Mouse (Mus musculus) c-Kit-positive CD71-positive TER-119-positive erythroid progenitor cells, embryonic 14.5 days (primary cell): ENCODE results near the gene Agap1.

ENCODE experiments used
- DNase-seq: peaks from one replicate; pipeline ENCODE4 v3.0.0-alpha.2; 2013; ENCODE audit warnings: low spot score

Agap1 gene

GRCm38 (mm10) chr1:89576985-89577384 lies 122.4 kb downstream of the Agap1 start:
- DNase-seq: peak; percentile 6

GRCm38 (mm10) chr1:89580031-89580998 lies 125.7 kb downstream of the Agap1 start:
- DNase-seq: peak; percentile 9

GRCm38 (mm10) chr1:89580999-89581765 lies 126.6 kb downstream of the Agap1 start:
- no peak for DNase-seq

- DNase-seq: no peak
Observed at GRCm38 (mm10) chr1:89581766-89582125, 127.1 kb downstream of the Agap1 start.

- DNase-seq: no peak
Observed at GRCm38 (mm10) chr1:89583369-89583768, 128.8 kb downstream of the Agap1 start.

GRCm38 (mm10) chr1:89586991-89587683 lies 132.5 kb downstream of the Agap1 start:
- DNase-seq: no peak

- DNase-seq: no peak
Observed at GRCm38 (mm10) chr1:89588154-89588553, 133.5 kb downstream of the Agap1 start.

- no peak for DNase-seq
Observed at GRCm38 (mm10) chr1:89590994-89591393, 136.4 kb downstream of the Agap1 start.

- DNase-seq: no peak
Observed at GRCm38 (mm10) chr1:89593219-89593618, 138.6 kb downstream of the Agap1 start.

- DNase-seq: no peak
Observed at GRCm38 (mm10) chr1:89594999-89595398, 140.4 kb downstream of the Agap1 start.

- DNase-seq: no peak
Observed at GRCm38 (mm10) chr1:89595421-89595820, 140.8 kb downstream of the Agap1 start.

- no peak for DNase-seq
Observed at GRCm38 (mm10) chr1:89596223-89596622, 141.6 kb downstream of the Agap1 start.

- no peak for DNase-seq
Observed at GRCm38 (mm10) chr1:89598906-89599305, 144.3 kb downstream of the Agap1 start.

GRCm38 (mm10) chr1:89599983-89600741 lies 145.6 kb downstream of the Agap1 start:
- no peak for DNase-seq

GRCm38 (mm10) chr1:89601349-89601748 lies 146.7 kb downstream of the Agap1 start:
- DNase-seq: no peak

- DNase-seq: no peak
Observed at GRCm38 (mm10) chr1:89602879-89603278, 148.3 kb downstream of the Agap1 start.

GRCm38 (mm10) chr1:89606612-89607011 lies 152.0 kb downstream of the Agap1 start:
- DNase-seq: no peak

GRCm38 (mm10) chr1:89608766-89609165 lies 154.2 kb downstream of the Agap1 start:
- DNase-seq: no peak

GRCm38 (mm10) chr1:89609964-89610363 lies 155.4 kb downstream of the Agap1 start:
- no peak for DNase-seq

- DNase-seq: no peak
Observed at GRCm38 (mm10) chr1:89611521-89611920, 156.9 kb downstream of the Agap1 start.

GRCm38 (mm10) chr1:89613234-89613870 lies 158.7 kb downstream of the Agap1 start:
- DNase-seq: no peak
